Mouse (Mus musculus): ENCODE results near the gene Afg1l. TPM values are rescaled to one million over a fixed set of nuclear protein-coding genes. Genes with fewer than 3 reads are reported as not detected.

Gene Afg1l
- polyA plus RNA-seq, 1 experiment from 2014 or later: 5.9 TPM

- peak overlapping the region; percentile 89 for H3K27ac ChIP-seq (replicated peaks; ENCODE audit: low read depth, low read length)
- under 1% methylated on average over 38 of the region's 40 CpGs for WGBS
- ATAC-seq (ENCODE audit: insufficient number of reproducible peaks, low FRiP score, low TSS enrichment, low read depth) (no peak), DNase-seq (ENCODE audit: low spot score) (no peak)
- peak overlapping the region; percentile 81 for H3K4me3 ChIP-seq (ENCODE audit: low read depth, low read length)
- H3K27me3 ChIP-seq (ENCODE audit: control insufficient read depth, insufficient read depth, low read length): no peaks in the 10 kb centered on the region
- H3K36me3 ChIP-seq (ENCODE audit: control insufficient read depth, insufficient read depth, low read length): no peaks in the 10 kb centered on the region
- H3K4me1 ChIP-seq (ENCODE audit: control insufficient read depth, insufficient read depth, low read length): peaks cover 17% of the 10 kb centered on the region
- H3K4me2 ChIP-seq (ENCODE audit: low read depth, severe bottlenecking): peak overlapping the region; percentile 89
- no peaks in the 10 kb centered on the region for H3K9me3 ChIP-seq (ENCODE audit: control insufficient read depth, low read length)
- peak overlapping the region; percentile 60 for H3K9ac ChIP-seq (ENCODE audit: low read length)
These were observed 202.4 kb downstream of the Afg1l start for GRCm38 (mm10) chr10:42275871-42276501.

- H3K27ac ChIP-seq (replicated peaks; ENCODE audit: low read depth, low read length): peak overlapping the region; percentile 89
- H3K4me2 ChIP-seq (ENCODE audit: low read depth, severe bottlenecking): peak overlapping the region; percentile 89
- no peak for ATAC-seq (ENCODE audit: insufficient number of reproducible peaks, low FRiP score, low TSS enrichment, low read depth)
- peaks cover 17% of the 10 kb centered on the region for H3K4me1 ChIP-seq (ENCODE audit: control insufficient read depth, insufficient read depth, low read length)
- no peaks in the 10 kb centered on the region for H3K36me3 ChIP-seq (ENCODE audit: control insufficient read depth, insufficient read depth, low read length)
- under 1% methylated on average over 41 of the region's 54 CpGs for WGBS
- peak overlapping the region; percentile 81 for H3K4me3 ChIP-seq (ENCODE audit: low read depth, low read length)
- peak; percentile 74 for DNase-seq (ENCODE audit: low spot score)
- peak overlapping the region; percentile 60 for H3K9ac ChIP-seq (ENCODE audit: low read length)
- H3K27me3 ChIP-seq (ENCODE audit: control insufficient read depth, insufficient read depth, low read length): no peaks in the 10 kb centered on the region
- H3K9me3 ChIP-seq (ENCODE audit: control insufficient read depth, low read length): no peaks in the 10 kb centered on the region
These were observed 202.9 kb downstream of the Afg1l start for GRCm38 (mm10) chr10:42275401-42275870.

GRCm38 (mm10) chr10:42274712-42275400, 203.5 kb downstream of the Afg1l start:
- peak overlapping the region; percentile 89 for H3K4me2 ChIP-seq (ENCODE audit: low read depth, severe bottlenecking)
- ATAC-seq (ENCODE audit: insufficient number of reproducible peaks, low FRiP score, low TSS enrichment, low read depth): no peak
- no peaks in the 10 kb centered on the region for H3K27me3 ChIP-seq (ENCODE audit: control insufficient read depth, insufficient read depth, low read length)
- H3K36me3 ChIP-seq (ENCODE audit: control insufficient read depth, insufficient read depth, low read length): no peaks in the 10 kb centered on the region
- H3K9me3 ChIP-seq (ENCODE audit: control insufficient read depth, low read length): no peaks in the 10 kb centered on the region
- peak overlapping the region; percentile 89; the same call in 1 of the 2 replicates for H3K27ac ChIP-seq (replicated peaks; ENCODE audit: low read depth, low read length)
- peak overlapping the region; percentile 60 for H3K9ac ChIP-seq (ENCODE audit: low read length)
- H3K4me3 ChIP-seq (ENCODE audit: low read depth, low read length): peak overlapping the region; percentile 81
- under 1% methylated on average over 65 of the region's 65 CpGs for WGBS
- peaks cover 17% of the 10 kb centered on the region for H3K4me1 ChIP-seq (ENCODE audit: control insufficient read depth, insufficient read depth, low read length)
- peak; percentile 63 for DNase-seq (ENCODE audit: low spot score)

GRCm38 (mm10) chr10:42273760-42274691, 204.3 kb downstream of the Afg1l start:
- H3K9me3 ChIP-seq (ENCODE audit: control insufficient read depth, low read length): no peaks in the 10 kb centered on the region
- H3K27me3 ChIP-seq (ENCODE audit: control insufficient read depth, insufficient read depth, low read length): no peaks in the 10 kb centered on the region
- 4% methylated on average over 21 of the region's 21 CpGs for WGBS
- H3K36me3 ChIP-seq (ENCODE audit: control insufficient read depth, insufficient read depth, low read length): no peaks in the 10 kb centered on the region
- H3K9ac ChIP-seq (ENCODE audit: low read length): no peak overlapping the region; the same call in 1 of the 2 replicates
- ATAC-seq (ENCODE audit: insufficient number of reproducible peaks, low FRiP score, low TSS enrichment, low read depth): no peak
- peak; percentile 46 for DNase-seq (ENCODE audit: low spot score)
- peak overlapping the region; percentile 89 for H3K4me2 ChIP-seq (ENCODE audit: low read depth, severe bottlenecking)
- peak overlapping the region; percentile 81 for H3K4me3 ChIP-seq (ENCODE audit: low read depth, low read length)
- no peak overlapping the region for H3K27ac ChIP-seq (replicated peaks; ENCODE audit: low read depth, low read length)
- peaks cover 17% of the 10 kb centered on the region for H3K4me1 ChIP-seq (ENCODE audit: control insufficient read depth, insufficient read depth, low read length)

GRCm38 (mm10) chr10:42273403-42273759, 205.0 kb downstream of the Afg1l start:
- Histone ChIP-seq H3K27me3 (ENCODE audit: control insufficient read depth, insufficient read depth, low read length) (no peaks in the 10 kb centered on the region), H3K4me2 (ENCODE audit: low read depth, severe bottlenecking) (peak overlapping the region; percentile 89; the same call in 1 of the 2 replicates), H3K9ac (ENCODE audit: low read length) (no peak overlapping the region), H3K4me3 (ENCODE audit: low read depth, low read length) (peak overlapping the region; percentile 81), H3K4me1 (ENCODE audit: control insufficient read depth, insufficient read depth, low read length) (peaks cover 17% of the 10 kb centered on the region), H3K36me3 (ENCODE audit: control insufficient read depth, insufficient read depth, low read length) (no peaks in the 10 kb centered on the region), H3K9me3 (ENCODE audit: control insufficient read depth, low read length) (no peaks in the 10 kb centered on the region), H3K27ac (replicated peaks; ENCODE audit: low read depth, low read length) (no peak overlapping the region)
- no peak for DNase-seq (ENCODE audit: low spot score)
- 63% methylated on average over 6 of the region's 6 CpGs for WGBS
- ATAC-seq (ENCODE audit: insufficient number of reproducible peaks, low FRiP score, low TSS enrichment, low read depth): no peak

- peaks cover 8% of the 10 kb centered on the region for H3K36me3 ChIP-seq (ENCODE audit: control insufficient read depth, insufficient read depth, low read length)
- no peaks in the 10 kb centered on the region for H3K27me3 ChIP-seq (ENCODE audit: control insufficient read depth, insufficient read depth, low read length)
- no peak overlapping the region for H3K27ac ChIP-seq (replicated peaks; ENCODE audit: low read depth, low read length)
- H3K4me2 ChIP-seq (ENCODE audit: low read depth, severe bottlenecking): peak overlapping the region; percentile 3; the same call in 1 of the 2 replicates
- H3K4me1 ChIP-seq (ENCODE audit: control insufficient read depth, insufficient read depth, low read length): peaks cover 17% of the 10 kb centered on the region
- WGBS: 44% methylated on average over 11 of the region's 11 CpGs
- DNase-seq (ENCODE audit: low spot score) (no peak), ATAC-seq (ENCODE audit: insufficient number of reproducible peaks, low FRiP score, low TSS enrichment, low read depth) (no peak)
- no peak overlapping the region for H3K4me3 ChIP-seq (ENCODE audit: low read depth, low read length)
- H3K9ac ChIP-seq (ENCODE audit: low read length): no peak overlapping the region
- H3K9me3 ChIP-seq (ENCODE audit: control insufficient read depth, low read length): no peaks in the 10 kb centered on the region
These were observed 206.7 kb downstream of the Afg1l start for GRCm38 (mm10) chr10:42271454-42272230.

GRCm38 (mm10) chr10:42270277-42271083, 207.9 kb downstream of the Afg1l start:
- no peaks in the 10 kb centered on the region for H3K27me3 ChIP-seq (ENCODE audit: control insufficient read depth, insufficient read depth, low read length)
- H3K9ac ChIP-seq (ENCODE audit: low read length): no peak overlapping the region
- H3K4me3 ChIP-seq (ENCODE audit: low read depth, low read length): no peak overlapping the region
- DNase-seq (ENCODE audit: low spot score) (no peak), ATAC-seq (ENCODE audit: insufficient number of reproducible peaks, low FRiP score, low TSS enrichment, low read depth) (no peak)
- no peaks in the 10 kb centered on the region for H3K9me3 ChIP-seq (ENCODE audit: control insufficient read depth, low read length)
- H3K4me1 ChIP-seq (ENCODE audit: control insufficient read depth, insufficient read depth, low read length): peaks cover 17% of the 10 kb centered on the region
- no peak overlapping the region for H3K4me2 ChIP-seq (ENCODE audit: low read depth, severe bottlenecking)
- no peak overlapping the region for H3K27ac ChIP-seq (replicated peaks; ENCODE audit: low read depth, low read length)
- WGBS: 58% methylated on average over 10 of the region's 10 CpGs
- peaks cover 17% of the 10 kb centered on the region for H3K36me3 ChIP-seq (ENCODE audit: control insufficient read depth, insufficient read depth, low read length)
